ENCODE assay signal across 25 mouse cellular contexts in the genomic region with DNA sequence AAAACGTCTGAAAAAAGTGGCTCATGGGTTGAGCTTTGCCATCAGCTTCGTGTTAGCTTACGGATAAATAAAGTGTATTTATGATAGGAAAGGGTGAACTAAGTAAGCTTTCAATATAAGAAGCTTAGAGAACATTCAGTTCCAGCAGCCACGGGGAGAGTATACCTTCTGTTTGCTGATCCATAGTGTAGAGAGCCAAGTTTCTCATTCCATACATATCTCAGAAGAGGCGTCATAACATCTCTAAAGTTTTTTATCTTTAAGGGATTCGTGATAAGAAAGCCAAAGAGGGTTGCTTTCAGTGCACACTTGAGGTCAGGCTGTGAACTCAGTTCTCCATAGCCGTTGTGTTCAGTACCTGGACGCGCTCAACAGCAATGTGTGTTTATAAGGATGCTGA.
"Had no signal": no experiment of that assay in that cellular context is flagged by ENCODE, and none has a peak within 500 bp of the region (broad histone marks: within the 10 kb centered on the region; RNA-seq: fewer than 3 reads in every experiment).

No protein-coding gene starts in this region.

- H3K4me3 ChIP-seq: gastrocnemius, adult 2 months; heart, embryonic 10.5 days; heart, embryonic 12.5 days; hindbrain, embryonic 10.5 days; hindbrain, embryonic 12.5 days; intestine, embryonic 15.5 days; layer of hippocampus, adult 2 months; left cerebral cortex, adult 2 months; limb, embryonic 10.5 days; limb, embryonic 12.5 days had no signal

- H3K4me2 ChIP-seq: heart, embryonic 12.5 days; hindbrain, embryonic 12.5 days; hindbrain, embryonic 14.5 days; intestine, embryonic 15.5 days; limb, embryonic 12.5 days; liver, embryonic 11.5 days had no signal

- H3K4me1 ChIP-seq: hindbrain, embryonic 12.5 days; intestine, embryonic 15.5 days; limb, embryonic 12.5 days had no signal

- H3K27ac ChIP-seq: gastrocnemius, adult 2 months; heart, embryonic 10.5 days; hindbrain, embryonic 10.5 days; hindbrain, embryonic 12.5 days; hindbrain, embryonic 14.5 days; intestine, embryonic 15.5 days; layer of hippocampus, adult 2 months; left cerebral cortex, adult 2 months; limb, embryonic 10.5 days; limb, embryonic 12.5 days had no signal

- ATAC-seq: hindbrain, embryonic 16.5 days; inflammation-experienced regulatory T-cells, adult 6 months; intestine, embryonic 15.5 days; intestine, postnatal 0 days had no signal

- H3K9me3 ChIP-seq: heart, embryonic 10.5 days; heart, embryonic 12.5 days; hindbrain, embryonic 10.5 days; hindbrain, embryonic 12.5 days; intestine, embryonic 15.5 days; limb, embryonic 10.5 days; limb, embryonic 12.5 days had no signal

- H3K9ac ChIP-seq: heart, embryonic 12.5 days; hindbrain, embryonic 12.5 days; hindbrain, embryonic 14.5 days; intestine, embryonic 15.5 days; limb, embryonic 12.5 days had no signal

- DNase-seq: gastrocnemius, adult 2 months; gastrocnemius, postnatal 10 days; gastrocnemius, postnatal 25 days; heart, adult 18-20 months; heart, postnatal 4 days; kidney, adult 18-20 months; kidney, adult 8-10 months; kidney, postnatal 10 days; kidney, postnatal 25 days; kidney, postnatal 4 days; liver had no signal

- H3K27me3 ChIP-seq: heart, embryonic 12.5 days; hindbrain, embryonic 12.5 days; intestine, embryonic 15.5 days; limb, embryonic 12.5 days had no signal
